Mouse (Mus musculus): ENCODE results near the gene St3gal4.
A peak's percentile ranks its signal among the peaks of the same experiment; 100 is the strongest.

St3gal4 gene

GRCm38 (mm10) chr9:35128564-35128963, 9.5 kb upstream of the St3gal4 start:
- no peak for DNase-seq (ENCODE audit: low spot score)

- no peak for DNase-seq (ENCODE audit: low spot score)
Measured at GRCm38 (mm10) chr9:35127561-35127960, 8.5 kb upstream of the St3gal4 start.

GRCm38 (mm10) chr9:35127147-35127546, 8.1 kb upstream of the St3gal4 start:
- no peak for DNase-seq (ENCODE audit: low spot score)

- DNase-seq (ENCODE audit: low spot score): no peak
Measured at GRCm38 (mm10) chr9:35124678-35124955, 5.5 kb upstream of the St3gal4 start.

- no peak for DNase-seq (ENCODE audit: low spot score)
Measured at GRCm38 (mm10) chr9:35123804-35124677, 5.0 kb upstream of the St3gal4 start.

GRCm38 (mm10) chr9:35123456-35123803, 4.4 kb upstream of the St3gal4 start:
- DNase-seq (ENCODE audit: low spot score): no peak

- no peak for DNase-seq (ENCODE audit: low spot score)
Measured at GRCm38 (mm10) chr9:35122551-35123266, 3.6 kb upstream of the St3gal4 start.

GRCm38 (mm10) chr9:35118563-35118962, 505 bp downstream of the St3gal4 start:
- no peak for DNase-seq (ENCODE audit: low spot score)

- DNase-seq (ENCODE audit: low spot score): no peak
Measured at GRCm38 (mm10) chr9:35117384-35118295, 1.4 kb downstream of the St3gal4 start.

GRCm38 (mm10) chr9:35116391-35117381, 2.4 kb downstream of the St3gal4 start:
- DNase-seq (ENCODE audit: low spot score): peak; percentile 71

- no peak for DNase-seq (ENCODE audit: low spot score)
Measured at GRCm38 (mm10) chr9:35115804-35116203, 3.3 kb downstream of the St3gal4 start.

- DNase-seq (ENCODE audit: low spot score): no peak
Measured at GRCm38 (mm10) chr9:35115299-35115698, 3.8 kb downstream of the St3gal4 start.

- no peak for DNase-seq (ENCODE audit: low spot score)
Measured at GRCm38 (mm10) chr9:35114234-35114633, 4.8 kb downstream of the St3gal4 start.

GRCm38 (mm10) chr9:35111941-35112595, 7.0 kb downstream of the St3gal4 start:
- peak; percentile 46 for DNase-seq (ENCODE audit: low spot score)

GRCm38 (mm10) chr9:35111446-35111845, 7.6 kb downstream of the St3gal4 start:
- no peak for DNase-seq (ENCODE audit: low spot score)

- DNase-seq (ENCODE audit: low spot score): no peak
Measured at GRCm38 (mm10) chr9:35110567-35110966, 8.5 kb downstream of the St3gal4 start.

- no peak for DNase-seq (ENCODE audit: low spot score)
Measured at GRCm38 (mm10) chr9:35110051-35110450, 9.0 kb downstream of the St3gal4 start.

- DNase-seq (ENCODE audit: low spot score): no peak
Measured at GRCm38 (mm10) chr9:35108916-35109315, 10.2 kb downstream of the St3gal4 start.

GRCm38 (mm10) chr9:35108066-35108465, 11.0 kb downstream of the St3gal4 start:
- DNase-seq (ENCODE audit: low spot score): no peak

GRCm38 (mm10) chr9:35107396-35107795, 11.7 kb downstream of the St3gal4 start:
- DNase-seq (ENCODE audit: low spot score): no peak

Measured in ovary, postnatal 14 days (tissue).